Mouse (Mus musculus) intestine, embryonic 15.5 days (tissue): ENCODE measurements at regions not wholly inside any gene's neighbourhood (a gene's known extent, or its start where the extent isn't known, plus 50 kb on each side); places are given as distances from the start of the nearest gene placed in this dataset.
"Not testable (repeated sequence)": the region's sequence is repeated elsewhere in the genome, so short reads cannot be mapped to it uniquely, and the experiment has no call there.

ENCODE experiments used
- ATAC-seq: fragments of 200-750 bp; cut with Nextera tagmentation; 2 replicates; pipeline ENCODE4 v1.8.0; 2017; ENCODE audit warnings: moderate TSS enrichment, moderate library complexity
- H3K27ac ChIP-seq: fragments of 300-500 bp; sonication (generic); 2 replicates; pipeline ENCODE4 v1.5.1; 2015; ENCODE audit warnings: mild to moderate bottlenecking, inconsistent platforms
- H3K27me3 ChIP-seq: fragments of 300-500 bp; sonication (generic); replicated peaks from 2 replicates; pipeline ENCODE4 v1.6.1; 2015; ENCODE audit warnings: inconsistent platforms
- H3K36me3 ChIP-seq: fragments of 300-500 bp; sonication (generic); 2 replicates; pipeline ENCODE4 v1.6.1; 2015; ENCODE audit warnings: inconsistent platforms
- H3K4me1 ChIP-seq: fragments of 300-500 bp; sonication (generic); replicated peaks from 2 replicates; pipeline ENCODE4 v1.6.1; 2015; ENCODE audit warnings: inconsistent platforms
- H3K4me2 ChIP-seq: fragments of 300-500 bp; sonication (generic); replicated peaks from 2 replicates; pipeline ENCODE4 v1.6.1; 2015; ENCODE audit warnings: mild to moderate bottlenecking, inconsistent platforms
- H3K4me3 ChIP-seq: fragments of 300-500 bp; sonication (generic); replicated peaks from 2 replicates; pipeline ENCODE4 v1.5.1; 2015; ENCODE audit warnings: inconsistent platforms
- H3K9ac ChIP-seq: fragments of 300-500 bp; sonication (generic); 2 replicates; pipeline ENCODE4 v1.6.1; 2015; ENCODE audit warnings: inconsistent platforms
- H3K9me3 ChIP-seq: fragments of 300-500 bp; sonication (generic); 2 replicates; pipeline ENCODE4 v1.6.1; 2016; ENCODE audit warnings: inconsistent platforms
- WGBS: fragments of 180-500 bp; shearing (Covaris S2); methylation state at CpG from one replicate; pipeline ENCODE4 v1.1.7; 2015; 5-methylcytosine and 5-hydroxymethylcytosine counted together

DNA sequence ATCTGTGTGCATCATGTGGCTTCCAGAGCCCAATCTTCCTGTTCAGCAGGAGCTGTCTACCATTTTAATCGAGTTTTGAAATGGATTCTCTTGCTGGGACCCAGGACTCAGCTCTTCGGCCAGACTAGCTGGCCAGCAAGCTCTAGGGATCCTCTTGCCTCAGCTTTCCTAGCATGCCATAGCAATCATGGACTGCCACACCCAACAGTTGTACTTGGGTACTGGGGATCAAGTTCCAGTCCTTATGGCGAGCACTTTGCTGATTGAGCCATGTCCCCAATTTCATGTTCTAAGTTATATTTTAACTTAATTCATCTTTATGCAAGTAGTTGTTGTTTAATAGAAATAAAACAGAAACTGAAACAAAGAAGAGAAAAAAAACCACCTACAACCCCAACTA lies 202.1 kb downstream of the Bmp2 start:
- no peak overlapping the region for H3K4me3 ChIP-seq
- no peak overlapping the region for H3K4me2 ChIP-seq
- ATAC-seq = no peak
- 79% methylated on average over 3 of the region's 3 CpGs for WGBS
- no peaks in the 10 kb centered on the region for H3K36me3 ChIP-seq
- H3K27ac ChIP-seq = no peak overlapping the region
- no peaks in the 10 kb centered on the region for H3K4me1 ChIP-seq
- no peak overlapping the region for H3K9ac ChIP-seq
- no peaks in the 10 kb centered on the region for H3K27me3 ChIP-seq
- no peaks in the 10 kb centered on the region for H3K9me3 ChIP-seq

DNA sequence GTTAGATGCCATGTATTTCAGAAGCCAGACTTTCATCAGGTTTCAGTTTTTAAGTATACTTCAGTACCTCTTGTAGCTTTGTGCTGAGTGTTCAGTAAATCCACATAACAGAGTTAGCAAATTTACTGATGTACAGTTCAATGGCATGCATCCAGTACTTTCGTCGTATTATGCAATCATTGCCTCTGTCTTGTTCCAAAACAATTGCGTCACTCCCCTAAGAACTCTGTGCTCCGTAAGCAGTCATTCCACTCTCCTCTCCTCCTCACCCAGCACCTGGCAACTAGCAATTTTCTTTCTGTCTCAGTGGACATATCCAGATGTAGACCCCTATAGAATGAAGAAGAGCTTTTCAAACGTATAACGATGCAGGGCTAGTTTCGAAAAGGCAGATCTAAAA lies 209.5 kb downstream of the Bmp2 start:
- H3K9ac ChIP-seq = no peak overlapping the region
- 48% methylated on average over 7 of the region's 7 CpGs for WGBS
- no peaks in the 10 kb centered on the region for H3K4me1 ChIP-seq
- no peaks in the 10 kb centered on the region for H3K9me3 ChIP-seq
- H3K27me3 ChIP-seq = no peaks in the 10 kb centered on the region
- no peak overlapping the region for H3K4me2 ChIP-seq
- H3K4me3 ChIP-seq = no peak overlapping the region
- no peak overlapping the region for H3K27ac ChIP-seq
- H3K36me3 ChIP-seq = no peaks in the 10 kb centered on the region
- ATAC-seq = no peak

GRCm38 (mm10) chr2:133768546-133768945 lies 216.6 kb downstream of the Bmp2 start:
- Histone ChIP-seq H3K9ac (no peak overlapping the region), H3K9me3 (no peaks in the 10 kb centered on the region), H3K4me3 (no peak overlapping the region), H3K27ac (no peak overlapping the region), H3K4me1 (no peaks in the 10 kb centered on the region), H3K27me3 (no peaks in the 10 kb centered on the region), H3K4me2 (no peak overlapping the region), H3K36me3 (no peaks in the 10 kb centered on the region)
- WGBS = 53% methylated on average over 1 of the region's 1 CpGs
- peak; percentile 75 for ATAC-seq

GRCm38 (mm10) chr2:133783588-133784342 lies 231.8 kb downstream of the Bmp2 start:
- H3K9me3 ChIP-seq = no peaks in the 10 kb centered on the region
- H3K27me3 ChIP-seq = no peaks in the 10 kb centered on the region
- H3K4me2 ChIP-seq = no peak overlapping the region
- H3K36me3 ChIP-seq = no peaks in the 10 kb centered on the region
- H3K4me3 ChIP-seq = no peak overlapping the region
- WGBS = 65% methylated on average over 7 of the region's 7 CpGs
- no peak for ATAC-seq
- H3K9ac ChIP-seq = no peak overlapping the region
- no peaks in the 10 kb centered on the region for H3K4me1 ChIP-seq
- no peak overlapping the region for H3K27ac ChIP-seq

DNA sequence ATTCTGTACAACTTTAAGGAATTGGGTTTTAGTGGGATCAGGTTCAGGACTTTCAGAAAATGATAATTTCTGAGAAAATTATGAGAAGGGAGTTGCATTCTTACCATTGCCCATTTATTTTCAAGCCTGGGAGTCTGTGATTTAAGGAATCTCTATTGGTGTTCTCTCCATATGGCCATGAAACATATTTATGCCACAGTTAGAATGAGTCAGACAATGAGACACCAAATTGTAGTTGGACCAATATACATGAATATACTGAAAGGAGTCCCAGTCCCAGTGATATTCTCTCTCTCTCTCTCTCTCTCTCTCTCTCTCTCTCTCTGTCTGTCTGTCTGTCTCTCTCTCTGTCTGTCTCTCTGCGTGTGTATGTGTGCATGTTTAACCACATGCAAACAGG lies 239.1 kb downstream of the Bmp2 start:
- ATAC-seq = no peak
- no peak overlapping the region for H3K4me3 ChIP-seq
- 79% methylated on average over 1 of the region's 1 CpGs for WGBS
- H3K36me3 ChIP-seq = no peaks in the 10 kb centered on the region
- H3K9me3 ChIP-seq = no peaks in the 10 kb centered on the region
- H3K27ac ChIP-seq = no peak overlapping the region
- no peak overlapping the region for H3K9ac ChIP-seq
- H3K4me1 ChIP-seq = no peaks in the 10 kb centered on the region
- H3K4me2 ChIP-seq = no peak overlapping the region
- no peaks in the 10 kb centered on the region for H3K27me3 ChIP-seq

DNA sequence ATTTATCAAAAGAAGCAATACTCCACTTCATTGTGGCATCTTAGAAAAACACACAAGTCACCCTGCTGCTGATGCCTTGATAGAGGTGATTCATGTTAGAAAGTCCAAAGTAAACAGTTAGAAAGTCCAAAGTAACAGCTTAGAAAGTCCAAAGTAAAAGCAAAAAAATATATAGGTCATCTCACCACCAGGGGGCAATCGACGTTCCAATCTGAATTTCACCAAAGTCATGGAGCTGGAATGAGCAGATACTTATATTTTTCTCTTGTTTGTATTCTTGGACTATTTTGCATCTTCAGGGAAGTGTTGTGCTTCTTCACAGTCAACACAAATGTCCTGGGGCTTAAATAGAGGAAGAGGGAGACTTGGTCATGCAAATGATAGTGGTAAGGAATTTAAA lies 241.3 kb downstream of the Bmp2 start:
- no peak for ATAC-seq
- no peaks in the 10 kb centered on the region for H3K36me3 ChIP-seq
- no peaks in the 10 kb centered on the region for H3K4me1 ChIP-seq
- WGBS = 26% methylated on average over 2 of the region's 2 CpGs
- no peaks in the 10 kb centered on the region for H3K27me3 ChIP-seq
- H3K9me3 ChIP-seq = no peaks in the 10 kb centered on the region
- no peak overlapping the region for H3K4me3 ChIP-seq
- H3K27ac ChIP-seq = no peak overlapping the region
- no peak overlapping the region for H3K4me2 ChIP-seq
- H3K9ac ChIP-seq = no peak overlapping the region

DNA sequence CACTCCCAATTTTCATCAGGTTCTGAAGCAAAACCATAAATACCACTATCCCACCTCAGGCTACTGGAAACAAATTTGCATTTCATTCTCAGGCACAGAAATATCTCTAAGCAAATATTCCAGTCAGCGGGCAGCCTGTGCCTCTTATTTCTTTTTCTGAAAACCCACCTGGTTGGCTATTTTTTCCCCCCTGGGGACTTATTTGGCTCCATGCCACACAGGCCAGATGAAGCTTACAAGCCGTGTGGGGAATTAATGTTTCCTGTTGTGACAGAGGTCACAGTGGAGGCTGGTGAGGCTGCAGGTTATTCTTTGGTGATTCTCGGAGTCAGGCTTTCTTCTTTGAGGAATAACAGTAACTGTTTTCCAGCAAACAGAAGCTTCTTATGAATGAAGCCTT lies 250.7 kb downstream of the Bmp2 start:
- ATAC-seq = no peak
- H3K9ac ChIP-seq = no peak overlapping the region

DNA sequence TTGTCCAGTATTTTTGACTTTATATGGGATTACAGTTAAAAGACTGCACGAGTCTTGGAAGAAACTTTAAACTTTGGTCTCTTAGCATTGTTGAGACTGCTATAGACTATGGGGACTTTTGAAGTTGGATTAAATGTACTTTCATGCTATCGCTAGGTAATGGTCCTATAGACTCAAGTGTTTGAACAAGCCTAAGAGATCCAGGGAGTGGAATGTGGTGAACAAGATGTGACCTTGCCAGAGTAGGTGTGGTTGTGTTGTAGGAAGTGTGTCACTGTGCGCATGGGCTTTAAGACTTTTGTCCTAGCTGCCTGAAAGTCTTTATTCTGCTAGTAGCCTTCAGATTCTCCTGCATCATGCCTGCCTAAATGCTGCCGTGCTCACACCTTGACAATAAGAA lies 269.5 kb downstream of the Bmp2 start:
- Histone ChIP-seq H3K27ac (no peak overlapping the region), H3K4me1 (no peaks in the 10 kb centered on the region), H3K4me3 (no peak overlapping the region), H3K4me2 (no peak overlapping the region), H3K27me3 (no peaks in the 10 kb centered on the region), H3K9me3 (no peaks in the 10 kb centered on the region), H3K9ac (no peak overlapping the region), H3K36me3 (no peaks in the 10 kb centered on the region)
- ATAC-seq = no peak
- 83% methylated on average over 4 of the region's 4 CpGs for WGBS

More for the DNA sequence above, 250.7 kb downstream of the Bmp2 start:
- Histone ChIP-seq H3K27ac (no peak overlapping the region), H3K36me3 (no peaks in the 10 kb centered on the region), H3K9me3 (no peaks in the 10 kb centered on the region), H3K27me3 (no peaks in the 10 kb centered on the region), H3K4me2 (no peak overlapping the region), H3K4me1 (no peaks in the 10 kb centered on the region), H3K4me3 (no peak overlapping the region)
- WGBS = 42% methylated on average over 3 of the region's 3 CpGs

GRCm38 (mm10) chr2:133829406-133829805 lies 277.4 kb downstream of the Bmp2 start:
- no peaks in the 10 kb centered on the region for H3K4me1 ChIP-seq
- 94% methylated on average over 1 of the region's 1 CpGs for WGBS
- no peaks in the 10 kb centered on the region for H3K36me3 ChIP-seq
- ATAC-seq = no peak
- no peak overlapping the region for H3K4me3 ChIP-seq
- no peaks in the 10 kb centered on the region for H3K27me3 ChIP-seq
- no peak overlapping the region for H3K4me2 ChIP-seq
- no peak overlapping the region for H3K9ac ChIP-seq
- no peaks in the 10 kb centered on the region for H3K9me3 ChIP-seq
- no peak overlapping the region for H3K27ac ChIP-seq

GRCm38 (mm10) chr2:133850485-133850884 lies 298.5 kb downstream of the Bmp2 start:
- Histone ChIP-seq H3K36me3 (no peaks in the 10 kb centered on the region), H3K9me3 (no peaks in the 10 kb centered on the region), H3K27me3 (no peaks in the 10 kb centered on the region), H3K4me2 (no peak overlapping the region), H3K4me3 (no peak overlapping the region), H3K9ac (no peak overlapping the region), H3K27ac (no peak overlapping the region), H3K4me1 (no peaks in the 10 kb centered on the region)
- no peak for ATAC-seq

- not testable (repeated sequence) for H3K27ac ChIP-seq, H3K9me3 ChIP-seq, H3K4me1 ChIP-seq, H3K27me3 ChIP-seq, H3K4me2 ChIP-seq, H3K9ac ChIP-seq, H3K36me3 ChIP-seq, ATAC-seq, H3K4me3 ChIP-seq
- 87% methylated on average over 8 of the region's 8 CpGs for WGBS
Measured at GRCm38 (mm10) chr2:133874982-133875381, 323.0 kb downstream of the Bmp2 start.

DNA sequence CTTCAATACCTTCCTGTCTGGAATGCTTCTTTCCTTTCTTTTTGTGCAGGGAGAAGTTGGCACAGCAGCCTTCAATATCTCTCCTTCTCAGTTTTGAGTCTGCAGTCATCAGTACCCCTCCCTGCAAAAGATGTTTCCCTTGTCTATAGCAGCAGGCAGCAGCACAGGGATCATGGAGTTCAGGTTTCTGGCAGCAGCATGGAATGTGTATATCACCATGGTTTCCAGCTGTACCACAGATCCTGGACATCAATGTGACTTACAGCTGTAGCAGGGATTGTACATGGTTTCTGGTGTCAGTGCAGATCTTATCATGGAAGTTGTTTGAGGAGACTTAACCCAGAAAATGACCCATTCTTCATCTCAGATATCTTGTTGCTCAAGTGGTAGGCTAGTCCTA lies 331.7 kb downstream of the Bmp2 start:
- no peaks in the 10 kb centered on the region for H3K4me1 ChIP-seq
- H3K4me3 ChIP-seq = no peak overlapping the region
- ATAC-seq = no peak
- H3K4me2 ChIP-seq = no peak overlapping the region
- H3K9me3 ChIP-seq = no peaks in the 10 kb centered on the region
- no peaks in the 10 kb centered on the region for H3K36me3 ChIP-seq
- no peak overlapping the region for H3K27ac ChIP-seq
- no peaks in the 10 kb centered on the region for H3K27me3 ChIP-seq
- H3K9ac ChIP-seq = no peak overlapping the region

DNA sequence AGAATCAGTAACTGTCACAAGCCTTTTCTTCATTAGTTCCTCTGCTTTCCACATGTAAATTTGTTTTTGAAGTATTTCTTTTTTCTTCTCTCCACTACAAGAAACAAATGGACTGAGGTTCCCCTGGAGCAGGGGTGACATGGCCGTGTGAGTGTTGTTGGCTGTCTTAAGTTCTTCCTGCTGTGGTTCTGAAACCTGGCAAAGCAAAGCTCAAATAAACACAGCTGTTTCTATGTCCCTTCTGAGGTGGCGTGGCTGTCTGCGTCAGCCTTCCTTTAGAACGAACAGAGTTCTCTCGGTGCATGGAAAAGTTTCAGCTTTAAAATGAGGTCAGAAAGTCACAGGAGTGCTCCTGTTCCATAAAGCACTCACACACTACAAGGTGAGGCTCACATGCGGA lies 354.3 kb downstream of the Bmp2 start:
- Histone ChIP-seq H3K9me3 (no peaks in the 10 kb centered on the region), H3K27me3 (no peaks in the 10 kb centered on the region), H3K9ac (no peak overlapping the region), H3K27ac (no peak overlapping the region), H3K4me3 (no peak overlapping the region), H3K36me3 (no peaks in the 10 kb centered on the region), H3K4me1 (no peaks in the 10 kb centered on the region), H3K4me2 (no peak overlapping the region)
- no peak for ATAC-seq
- 49% methylated on average over 6 of the region's 6 CpGs for WGBS
